Mouse (Mus musculus): Measurements from ENCODE around the gene Gm28551.

GRCm38 (mm10) chr1:53296581-53297383 lies 55.7 kb downstream of the Gm28551 start, which contains the start of the genes Pms1, Ormdl1 and Gm28778:
- TF ChIP-seq CTCF (IDR thresholded peaks at IDR 0.05; ENCODE audit: extremely low read depth, insufficient read depth, low read length) (no peak), POLR2A (IDR thresholded peaks at IDR 0.05; ENCODE audit: extremely low read depth, insufficient read depth, low read length) (peak; percentile 77)

All from cortical plate, adult 2 months (tissue).